Mouse (Mus musculus) E14TG2a.4 (cell line): Measurements from ENCODE around the gene Tbcc.

Source experiments
- CTCF ChIP-seq: conservative IDR thresholded peaks from 2 replicates; pipeline ENCODE4 v1.5.1; 2014; ENCODE audit warnings: low read length
- NANOG ChIP-seq: IDR thresholded peaks from 2 replicates; pipeline ENCODE4 v1.6.1; 2014; ENCODE audit warnings: borderline replicate concordance, low read length, mixed read lengths

DNA sequence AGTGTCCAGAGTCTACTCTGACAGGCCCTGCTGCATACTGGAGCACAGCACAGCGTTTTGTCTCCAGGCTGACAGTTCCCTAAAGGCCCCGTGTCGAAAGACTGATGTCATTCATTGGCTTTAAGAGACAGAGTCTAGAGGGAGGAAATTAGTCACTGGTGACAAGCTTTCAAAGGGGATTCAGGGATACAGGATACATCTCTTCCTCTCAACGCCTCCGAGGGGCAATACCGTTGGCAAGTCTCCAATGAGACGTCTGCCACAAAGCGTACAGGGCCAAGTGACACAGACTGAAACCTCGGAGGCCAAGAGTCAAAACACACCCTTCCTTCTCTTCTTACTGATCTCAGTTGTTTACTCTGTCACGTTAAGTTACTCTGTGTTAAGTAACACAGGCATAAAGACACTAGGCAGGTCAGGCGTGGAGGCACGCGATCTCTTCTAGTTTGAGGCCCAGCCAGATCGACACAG, 10.6 kb upstream of the Tbcc start:
- TF ChIP-seq CTCF (no peak), NANOG (no peak)
